Mouse (Mus musculus) CH12.LX (cell line): ENCODE results near the gene Sarnp. TPM values are rescaled to one million over a fixed set of nuclear protein-coding genes. Genes with fewer than 3 reads are reported as not detected.

Experiments used
- DNase-seq: peaks from one replicate; pipeline ENCODE4 v3.0.0-alpha.2; 2013; ENCODE audit errors: extremely low read depth
- H3K27ac ChIP-seq: 2 replicates; pipeline ENCODE4 v1.5.1; 2012; ENCODE audit warnings: low read depth, mild to moderate bottlenecking, control low read depth, moderate library complexity; ENCODE audit not compliant: insufficient read depth
- H3K27me3 ChIP-seq: replicated peaks from 2 replicates; pipeline ENCODE3; 2012; ENCODE audit warnings: inconsistent platforms
- H3K36me3 ChIP-seq, 2 experiments: replicated peaks in 1 of 2; 2 replicates each; pipeline versions ENCODE3 to v1.6.1; 2012; ENCODE audit warnings: inconsistent platforms in 1 of 2, low read length in 1 of 2, mild to moderate bottlenecking in 1 of 2, mixed read lengths in 1 of 2, moderate library complexity in 1 of 2; ENCODE audit not compliant: control insufficient read depth in 1 of 2, insufficient read depth in 1 of 2
- H3K4me1 ChIP-seq, 2 experiments: 2 replicates each; pipeline ENCODE4 v1.6.1; 2012; ENCODE audit warnings: inconsistent platforms in 1 of 2, moderate library complexity in 1 of 2; ENCODE audit not compliant: insufficient read depth in 2 of 2, control insufficient read depth in 1 of 2
- H3K4me2 ChIP-seq: 2 replicates; pipeline ENCODE4 v1.6.1; 2012; ENCODE audit warnings: low read depth, mild to moderate bottlenecking, control low read depth; ENCODE audit not compliant: poor library complexity, insufficient read depth, severe bottlenecking
- H3K4me3 ChIP-seq, 3 experiments: fragments of 150-350 bp in 1 of 3; sonication (generic) in 1 of 3; replicated peaks in 1 of 3; 2 replicates each; pipeline versions ENCODE3 to v1.5.1; 2011 to 2012; ENCODE audit warnings: low read depth in 2 of 3, low read length in 2 of 3, mild to moderate bottlenecking in 2 of 3, moderate library complexity in 2 of 3, control low read depth in 1 of 3, improper control_type of control experiment in 1 of 3, inconsistent platforms in 1 of 3, mixed read lengths in 1 of 3; ENCODE audit not compliant: poor library complexity in 1 of 3
- H3K79me2 ChIP-seq: replicated peaks from 2 replicates; pipeline ENCODE4 v1.6.1; 2012; ENCODE audit warnings: mild to moderate bottlenecking, moderate library complexity; ENCODE audit not compliant: control insufficient read depth, poor library complexity, insufficient read depth, severe bottlenecking; ENCODE audit errors: extremely low read depth
- H3K9ac ChIP-seq: 2 replicates; pipeline ENCODE4 v1.6.1; 2012; ENCODE audit warnings: low read depth, mild to moderate bottlenecking, control low read depth, moderate library complexity; ENCODE audit not compliant: insufficient read depth
- H3K9me3 ChIP-seq: replicated peaks from 2 replicates; pipeline ENCODE3; 2012; ENCODE audit warnings: low read length, inconsistent platforms, mixed read lengths
- BHLHE40 ChIP-seq: IDR thresholded peaks from 2 replicates; pipeline ENCODE4 v1.6.1; 2011; ENCODE audit warnings: mild to moderate bottlenecking, low read depth, low read length, improper control_type of control experiment
- CTCF ChIP-seq, 2 experiments: IDR thresholded peaks in 1 of 2; conservative IDR thresholded peaks in 1 of 2; 2 replicates each; pipeline ENCODE4 v1.5.1; 2011 to 2012; ENCODE audit warnings: low read depth in 2 of 2, low read length in 2 of 2, improper control_type of control experiment in 1 of 2, inconsistent platforms in 1 of 2, mild to moderate bottlenecking in 1 of 2, moderate library complexity in 1 of 2
- GABPA ChIP-seq: IDR thresholded peaks from 2 replicates; pipeline ENCODE4 v1.6.1; 2012; ENCODE audit warnings: low read depth, low read length, improper control_type of control experiment, inconsistent platforms; ENCODE audit not compliant: insufficient replicate concordance
- IRF4 ChIP-seq: IDR thresholded peaks from 2 replicates; pipeline ENCODE4 v1.6.1; 2014; ENCODE audit warnings: low read depth, mild to moderate bottlenecking, inconsistent platforms, low read length, improper control_type of control experiment
- MAFK ChIP-seq: IDR thresholded peaks from 2 replicates; pipeline ENCODE4 v1.6.1; 2011; ENCODE audit warnings: low read length, improper control_type of control experiment; ENCODE audit not compliant: insufficient replicate concordance
- MAX ChIP-seq: IDR thresholded peaks from 2 replicates; pipeline ENCODE4 v1.6.1; 2011; ENCODE audit warnings: low read length, improper control_type of control experiment
- MAZ ChIP-seq: IDR thresholded peaks from 2 replicates; pipeline ENCODE4 v1.6.1; 2012; ENCODE audit warnings: low read depth, mild to moderate bottlenecking, inconsistent platforms, low read length, improper control_type of control experiment, moderate library complexity
- MEF2A ChIP-seq: IDR thresholded peaks from 2 replicates; pipeline ENCODE4 v1.6.1; 2014; ENCODE audit warnings: low read depth, mild to moderate bottlenecking, inconsistent platforms, low read length, improper control_type of control experiment, borderline replicate concordance
- MXI1 ChIP-seq: IDR thresholded peaks from 2 replicates; pipeline ENCODE4 v1.6.1; 2011; ENCODE audit warnings: mild to moderate bottlenecking, low read depth, low read length, improper control_type of control experiment
- MYC ChIP-seq: IDR thresholded peaks from 2 replicates; pipeline ENCODE4 v1.6.1; 2011; ENCODE audit warnings: low read depth, mild to moderate bottlenecking, improper control_type of control experiment, low read length
- SMC3 ChIP-seq: IDR thresholded peaks from 2 replicates; pipeline ENCODE4 v1.6.1; 2011; ENCODE audit warnings: low read depth, low read length, improper control_type of control experiment
- USF1 ChIP-seq: IDR thresholded peaks from 2 replicates; pipeline ENCODE4 v1.6.1; 2014; ENCODE audit warnings: low read depth, mild to moderate bottlenecking, inconsistent platforms, low read length, improper control_type of control experiment
- ZMIZ1 ChIP-seq: IDR thresholded peaks from 2 replicates; pipeline ENCODE4 v1.6.1; 2012; ENCODE audit warnings: low read depth, mild to moderate bottlenecking, inconsistent platforms, low read length, improper control_type of control experiment
- ZNF384 ChIP-seq: IDR thresholded peaks from 2 replicates; pipeline ENCODE4 v1.6.1; 2012; ENCODE audit warnings: low read depth, low read length, improper control_type of control experiment, inconsistent platforms
- dilution Hi-C: fragments of 300-500 bp; cut with MboI; formaldehyde crosslinking; loops from 2 replicates; pipeline ENCODE4 v1.14.3; 2020; ENCODE audit warnings: low sequenced_read_pairs; ENCODE audit not compliant: extremely low pct_unique_long_range_greater_than_20kb, extremely low pct_ligation_motif_present
- in situ Hi-C: fragments of 300-500 bp; cut with MboI; formaldehyde crosslinking; loops from 3 replicates; pipeline ENCODE4 v1.14.3; 2019; ENCODE audit warnings: low sequenced_read_pairs, low pct_ligation_motif_present, low pct_unique_long_range_greater_than_20kb, mixed read lengths
- polyA plus RNA-seq: library from polyadenylated mRNA; unstranded; fragments of >175 nt; gene quantifications from 2 replicates; pipeline ENCODE4 v1.2.1, GENCODE M21; 2012; ENCODE audit warnings: low read depth; ENCODE audit not compliant: insufficient read length
- total RNA-seq, 2 experiments: library from RNA; depleted of rRNA; stranded (reverse); fragments of 300-350 nt in 1 of 2; fragments of >200 nt in 1 of 2; gene quantifications; 2 replicates each; pipeline ENCODE4 v1.2.3; 2012 to 2014

The Sarnp gene
- total and polyA plus RNA-seq, 3 experiments: 75.4 to 283 (median 170) TPM

DNA sequence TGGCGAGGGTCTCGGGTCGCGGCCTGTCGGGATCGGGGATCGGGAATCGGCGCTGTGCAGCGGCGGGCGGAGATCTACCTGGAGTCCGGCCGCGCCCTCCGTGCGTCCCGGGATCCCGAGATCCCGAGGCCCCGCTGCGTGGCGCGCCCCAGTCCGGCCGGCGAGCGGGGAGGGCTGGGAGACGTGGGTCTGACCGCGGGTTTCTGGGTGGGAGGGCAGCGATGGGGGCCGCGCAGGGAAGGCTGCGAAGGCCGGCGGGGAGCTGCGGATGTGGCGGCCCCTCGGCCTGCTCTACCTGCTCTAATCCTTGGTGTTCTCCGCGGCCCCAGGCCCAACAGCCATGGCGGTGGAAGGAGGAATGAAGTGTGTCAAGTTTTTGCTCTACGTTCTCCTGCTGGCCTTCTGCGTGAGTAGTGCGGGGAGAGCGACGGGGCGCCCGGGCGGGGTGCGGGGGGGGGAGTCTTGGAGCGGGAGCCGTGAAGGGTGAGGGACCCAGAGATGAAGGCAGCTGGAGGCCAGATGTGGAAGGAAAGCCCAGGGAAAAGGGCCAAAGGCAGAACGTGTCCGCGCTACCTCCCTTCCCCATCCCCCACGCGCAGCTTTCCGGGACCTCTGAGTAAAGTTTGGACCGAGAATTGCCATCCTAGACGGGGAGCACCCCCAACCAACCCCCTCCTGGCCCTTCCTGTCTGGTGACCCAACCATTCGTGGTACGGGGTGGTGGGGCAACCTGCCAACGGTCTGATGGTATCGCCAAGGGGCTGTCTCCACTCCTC, 93.1 kb downstream of the Sarnp start:
- Histone ChIP-seq H3K79me2 (no peaks in the 10 kb centered on the region), H3K27me3 (peaks cover 2% of the 10 kb centered on the region), H3K4me1 (peaks cover 0 to 3% of the 10 kb centered on the region in 2 experiments; a peak in 1 of 4 replicates), H3K4me3 (no peak overlapping the region), H3K9me3 (no peaks in the 10 kb centered on the region), H3K36me3 (no peaks in the 10 kb centered on the region), H3K27ac (no peak overlapping the region), H3K9ac (no peak overlapping the region), H3K4me2 (no peak overlapping the region)
- TF ChIP-seq MAFK: no peak
- no peak for TF ChIP-seq ZMIZ1
- TF ChIP-seq MAX: no peak
- TF ChIP-seq MYC: no peak
- TF ChIP-seq SMC3: no peak
- no peak for TF ChIP-seq IRF4
- no peak for TF ChIP-seq CTCF (conservative IDR thresholded peaks at IDR 0.05 in 1 of 2, IDR thresholded peaks at IDR 0.05 in 1 of 2; ENCODE audit: low read depth in 2 of 2, low read length in 2 of 2)
- no peak for TF ChIP-seq MXI1
- in situ Hi-C loops: no loop called here
- dilution Hi-C loops: no loop called here
- no peak for DNase-seq

DNA sequence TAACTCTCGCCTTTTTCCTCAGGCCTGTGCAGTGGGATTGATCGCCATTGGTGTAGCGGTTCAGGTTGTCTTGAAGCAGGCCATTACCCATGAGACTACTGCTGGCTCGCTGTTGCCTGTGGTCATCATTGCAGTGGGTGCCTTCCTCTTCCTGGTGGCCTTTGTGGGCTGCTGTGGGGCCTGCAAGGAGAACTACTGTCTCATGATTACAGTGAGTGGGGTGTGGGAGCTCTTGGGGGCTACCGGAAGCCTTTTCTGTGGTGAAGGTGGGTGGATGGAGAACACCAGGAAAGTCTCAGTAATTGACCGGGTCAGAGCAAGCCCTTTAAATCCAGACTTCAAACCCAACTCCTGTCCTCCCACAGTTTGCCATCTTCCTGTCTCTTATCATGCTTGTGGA, 94.3 kb downstream of the Sarnp start:
- TF ChIP-seq MEF2A (no peak), BHLHE40 (no peak), ZNF384 (no peak), ZMIZ1 (no peak), CTCF (conservative IDR thresholded peaks at IDR 0.05 in 1 of 2, IDR thresholded peaks at IDR 0.05 in 1 of 2; ENCODE audit: low read depth in 2 of 2, low read length in 2 of 2) (no peak), USF1 (no peak), MAZ (no peak), IRF4 (no peak), GABPA (no peak)
- H3K9me3 ChIP-seq: no peaks in the 10 kb centered on the region
- H3K79me2 ChIP-seq: no peaks in the 10 kb centered on the region
- H3K4me3 ChIP-seq: no peak overlapping the region
- no peak overlapping the region for H3K9ac ChIP-seq
- dilution Hi-C loops (no loop called here), in situ Hi-C loops (no loop called here)
- no peak overlapping the region for H3K4me2 ChIP-seq
- H3K27ac ChIP-seq: no peak overlapping the region
- H3K27me3 ChIP-seq: peaks cover 2% of the 10 kb centered on the region
- peaks cover 0 to under 1% of the 10 kb centered on the region in 2 experiments for H3K36me3 ChIP-seq
- DNase-seq: no peak
- 0 out of 4 replicates have a peak, but pooled peaks cover 0 to 3% of the 10 kb centered on the region in 2 experiments for H3K4me1 ChIP-seq
